Comparison of ENCODE assay signal across 8 mouse cellular contexts in genomic region chr10:108162297-108163020, GRCm38 (mm10). TPM values are rescaled to one million over a fixed set of nuclear protein-coding genes. Genes with fewer than 3 reads are reported as not detected.
DNase-seq lines count a peak whose midpoint lies in the region; ATAC-seq and TF ChIP-seq lines count a peak whose summit lies in the region.

No protein-coding gene starts in this region.

- peaks cover 2% of the 10 kb centered on the region; the same call in 1 of the 2 replicates for H3K4me1 ChIP-seq in bone marrow, adult 2 months (ENCODE audit: control insufficient read depth, insufficient read depth, low read length)
- H3K4me1 ChIP-seq in forebrain, postnatal 0 days (ENCODE audit: insufficient read depth) = peaks cover 12% of the 10 kb centered on the region
- peaks cover 15% of the 10 kb centered on the region for H3K4me1 ChIP-seq in intestine, embryonic 16.5 days (ENCODE audit: control insufficient read depth, insufficient read depth, low read length)
- peaks cover 19% of the 10 kb centered on the region for H3K4me1 ChIP-seq in lung, embryonic 14.5 days (ENCODE audit: insufficient read depth)

- H3K27me3 ChIP-seq in forebrain, postnatal 0 days (ENCODE audit: insufficient read depth, low read length) = no peaks in the 10 kb centered on the region
- H3K27me3 ChIP-seq in intestine, embryonic 16.5 days (replicated peaks; ENCODE audit: control insufficient read depth, insufficient read depth, low read length) = no peaks in the 10 kb centered on the region
- no peaks in the 10 kb centered on the region for H3K27me3 ChIP-seq in lung, embryonic 14.5 days (ENCODE audit: insufficient read depth, low read length)

- H3K9ac ChIP-seq in forebrain, postnatal 0 days = peak overlapping the region; percentile 99
- peak overlapping the region; percentile 100 for H3K9ac ChIP-seq in intestine, embryonic 16.5 days (ENCODE audit: low read depth, low read length)
- H3K9ac ChIP-seq in lung, embryonic 14.5 days = peak overlapping the region; percentile 99

- peak; percentile 38 for ATAC-seq in forebrain, postnatal 0 days
- ATAC-seq in intestine, embryonic 16.5 days = peak; percentile 38
- ATAC-seq in lung, embryonic 14.5 days (ENCODE audit: insufficient read depth) = peak; percentile 35

- TF ChIP-seq CTCF in bone marrow, adult 2 months (IDR thresholded peaks at IDR 0.05; ENCODE audit: control insufficient read depth, insufficient read depth, low read length) = no peak
- no peak for TF ChIP-seq CTCF in forebrain, postnatal 0 days (IDR thresholded peaks at IDR 0.05; ENCODE audit: low read depth)
- no peak for TF ChIP-seq CTCF in lung, embryonic 14.5 days (IDR thresholded peaks at IDR 0.05; ENCODE audit: low read depth)

- peak; percentile 11 for DNase-seq in retina, postnatal 7 days (ENCODE audit: low read depth, low spot score)
- no peak for DNase-seq in retina, embryonic 14.5 days (ENCODE audit: low spot score)
- DNase-seq in forebrain, postnatal 0 days = no peak
- no peak for DNase-seq in lung, embryonic 14.5 days
- DNase-seq in right cerebral cortex, postnatal 36 days (ENCODE audit: low spot score in 2 of 2) = peak; percentile 30 to 38
- no peak for DNase-seq in yolk sac, embryonic 10.5 days (ENCODE audit: low spot score)

- no peaks in the 10 kb centered on the region for H3K9me3 ChIP-seq in forebrain, postnatal 0 days (ENCODE audit: low read length)
- no peaks in the 10 kb centered on the region for H3K9me3 ChIP-seq in intestine, embryonic 16.5 days (ENCODE audit: control insufficient read depth, low read length)
- no peaks in the 10 kb centered on the region for H3K9me3 ChIP-seq in lung, embryonic 14.5 days (ENCODE audit: low read depth, low read length)

- TF ChIP-seq POLR2A in bone marrow, adult 2 months (IDR thresholded peaks at IDR 0.05; ENCODE audit: borderline replicate concordance, control insufficient read depth, low read depth, low read length) = peak; percentile 25; the same call in 1 of the 2 replicates

- H3K36me3 ChIP-seq in forebrain, postnatal 0 days (ENCODE audit: insufficient read depth) = no peaks in the 10 kb centered on the region
- no peaks in the 10 kb centered on the region for H3K36me3 ChIP-seq in intestine, embryonic 16.5 days (ENCODE audit: control insufficient read depth, insufficient read depth, low read length)
- H3K36me3 ChIP-seq in lung, embryonic 14.5 days (ENCODE audit: insufficient read depth) = no peaks in the 10 kb centered on the region

- H3K4me2 ChIP-seq in forebrain, postnatal 0 days (ENCODE audit: low read depth) = peak overlapping the region; percentile 60
- H3K4me2 ChIP-seq in intestine, embryonic 16.5 days (ENCODE audit: low read depth, low read length) = peak overlapping the region; percentile 66
- H3K4me2 ChIP-seq in lung, embryonic 14.5 days = peak overlapping the region; percentile 83

- H3K27ac ChIP-seq in bone marrow, adult 2 months (ENCODE audit: control insufficient read depth, insufficient read depth, low read depth, low read length, poor library complexity) = peak overlapping the region; percentile 99
- peak overlapping the region; percentile 100 for H3K27ac ChIP-seq in forebrain, postnatal 0 days (ENCODE audit: low read depth, low read length)
- peak overlapping the region; percentile 94 for H3K27ac ChIP-seq in intestine, embryonic 16.5 days (ENCODE audit: low read length)
- peak overlapping the region; percentile 99 for H3K27ac ChIP-seq in lung, embryonic 14.5 days (ENCODE audit: low read depth)

- peak overlapping the region; percentile 91 for H3K4me3 ChIP-seq in bone marrow, adult 2 months (replicated peaks; ENCODE audit: control insufficient read depth, low read depth, low read length)
- peak overlapping the region; percentile 98 for H3K4me3 ChIP-seq in forebrain, postnatal 0 days (ENCODE audit: low read depth, low read length)
- H3K4me3 ChIP-seq in intestine, embryonic 16.5 days (ENCODE audit: low read length) = peak overlapping the region; percentile 100
- H3K4me3 ChIP-seq in lung, embryonic 14.5 days (ENCODE audit: low read depth, low read length) = peak overlapping the region; percentile 97

- WGBS in bone marrow, adult 2 months = under 1% methylated on average over 79 of the region's 79 CpGs
- WGBS in forebrain, postnatal 0 days = 1% methylated on average over 63 of the region's 79 CpGs
- under 1% methylated on average over 58 of the region's 79 CpGs for WGBS in intestine, embryonic 16.5 days
- WGBS in lung, embryonic 14.5 days = 0% methylated on average over 71 of the region's 79 CpGs

RNA-seq across cellular contexts. Expression of gene Ppp1r12a, which starts 0.5 kb away (rescaled TPM):
- 42.8 and 68.6 TPM in 2 replicates for polyA plus RNA-seq in bone marrow, adult 2 months (2011; ENCODE audit: insufficient read depth, insufficient read length, low replicate concordance, missing spikeins)
- total RNA-seq in forebrain, postnatal 0 days (2014; rRNA removed) = 71.3 and 92.3 TPM in 2 replicates
- 33.0 and 51.6 TPM in 2 replicates for polyA plus RNA-seq in forebrain, postnatal 0 days (2015; fragmentation: Nextera tagmentation; extraction: Ambion mirVana)
- 89.6 and 101 TPM in 2 replicates for polyA plus RNA-seq in intestine, embryonic 16.5 days (2015; fragmentation: Nextera tagmentation; extraction: Ambion mirVana)
- 108 and 113 TPM in 2 replicates for polyA plus RNA-seq in lung, embryonic 14.5 days (2014; fragmentation: Nextera tagmentation; extraction: Ambion mirVana)

Comparison
In these comparisons a context has a peak if more than half of its experiments do, and no peak if none do; other contexts are left out.
1. DNase-seq: peak in retina, postnatal 7 days (single experiment) and right cerebral cortex, postnatal 36 days (2 of 2); none in retina, embryonic 14.5 days (single experiment), forebrain, postnatal 0 days (single experiment), lung, embryonic 14.5 days (single experiment) and yolk sac, embryonic 10.5 days (single experiment).
2. Peak in every context shown above with its lines, with median percentiles within 50 percentile points of each other: H3K27ac ChIP-seq, H3K4me3 ChIP-seq, ATAC-seq, H3K4me2 ChIP-seq and H3K9ac ChIP-seq.